In genomic region chr2:103321638-103322037, GRCm38 (mm10) we compare ENCODE assay signal across 26 mouse cellular contexts. TPM values are rescaled to one million over a fixed set of nuclear protein-coding genes. Genes with fewer than 3 reads are reported as not detected.
DNase-seq lines count a peak whose midpoint lies in the region; ATAC-seq and TF ChIP-seq lines count a peak whose summit lies in the region.
"Had no signal": no experiment of that assay in that cellular context is flagged by ENCODE, and none has a peak within 500 bp of the region (broad histone marks: within the 10 kb centered on the region; RNA-seq: fewer than 3 reads in every experiment).

No protein-coding gene starts in this region.

- peaks cover 15% of the 10 kb centered on the region for H3K4me1 ChIP-seq in liver, embryonic 11.5 days (replicated peaks; ENCODE audit: control insufficient read depth, insufficient read depth, low read length)
- H3K4me1 ChIP-seq in liver, embryonic 15.5 days (replicated peaks), result peaks cover 53% of the 10 kb centered on the region
- H3K4me1 ChIP-seq in small intestine, adult 2 months (ENCODE audit: control insufficient read depth, insufficient read depth, insufficient read length, low read length), result peaks cover 34% of the 10 kb centered on the region; the same call in 1 of the 2 replicates
- H3K4me1 ChIP-seq: forebrain, embryonic 15.5 days had no signal

- H3K4me2 ChIP-seq in liver, embryonic 11.5 days, result no peak overlapping the region
- H3K4me2 ChIP-seq in liver, embryonic 15.5 days, result 0 out of 2 replicates have a peak overlapping the region, but pooled peaks have one; percentile 5
- H3K4me2 ChIP-seq: forebrain, embryonic 15.5 days; heart, embryonic 13.5 days; hindbrain, embryonic 14.5 days had no signal

- ATAC-seq in liver, embryonic 11.5 days (replicated peaks; ENCODE audit: low FRiP score), result peak; percentile 90
- ATAC-seq in liver, embryonic 15.5 days (ENCODE audit: insufficient read depth), result peak; percentile 85
- ATAC-seq: forebrain, embryonic 15.5 days; midbrain, embryonic 16.5 days had no signal

- TF ChIP-seq CTCF in small intestine, adult 2 months (IDR thresholded peaks at IDR 0.05; ENCODE audit: extremely low read depth, insufficient read length, insufficient replicate concordance, low read depth, low read length), result no peak

- no peak overlapping the region for H3K4me3 ChIP-seq in liver, embryonic 11.5 days (ENCODE audit: low read depth, low read length)
- no peak overlapping the region for H3K4me3 ChIP-seq in liver, embryonic 15.5 days (replicated peaks)
- no peak overlapping the region for H3K4me3 ChIP-seq in small intestine, adult 2 months (ENCODE audit: low read depth, low read length)
- H3K4me3 ChIP-seq: forebrain, embryonic 15.5 days; gastrocnemius, adult 2 months; heart, embryonic 13.5 days had no signal

- no peak for TF ChIP-seq POLR2A in small intestine, adult 2 months (IDR thresholded peaks at IDR 0.05; ENCODE audit: low read depth, low read length)

- no peak overlapping the region for H3K9ac ChIP-seq in liver, embryonic 11.5 days (ENCODE audit: low read depth, low read length)
- H3K9ac ChIP-seq in liver, embryonic 15.5 days, result no peak overlapping the region
- H3K9ac ChIP-seq: forebrain, embryonic 15.5 days; heart, embryonic 13.5 days; hindbrain, embryonic 14.5 days had no signal

- no peaks in the 10 kb centered on the region for H3K36me3 ChIP-seq in liver, embryonic 11.5 days (ENCODE audit: control insufficient read depth, insufficient read depth, low read length)
- H3K36me3 ChIP-seq in liver, embryonic 15.5 days (replicated peaks), result no peaks in the 10 kb centered on the region
- H3K36me3 ChIP-seq in small intestine, adult 2 months (ENCODE audit: control insufficient read depth, insufficient read depth, low read length), result no peaks in the 10 kb centered on the region
- H3K36me3 ChIP-seq: forebrain, embryonic 15.5 days; heart, embryonic 13.5 days had no signal

- 61% methylated on average over 4 of the region's 4 CpGs for WGBS in liver, embryonic 11.5 days
- 28% methylated on average over 4 of the region's 4 CpGs for WGBS in liver, embryonic 15.5 days (ENCODE audit: insufficient replicate concordance)
- WGBS in small intestine, adult 2 months, result 29% methylated on average over 4 of the region's 4 CpGs

- DNase-seq in liver, embryonic 11.5 days (ENCODE audit: low spot score), result no peak
- no peak for DNase-seq in liver
- DNase-seq in c-Kit-positive CD71-positive TER-119-positive erythroid progenitor cells, embryonic 14.5 days (ENCODE audit: low spot score), result peak; percentile 46
- DNase-seq in frontal cortex, postnatal 25 days (ENCODE audit: low spot score in 2 of 2), result no peak
- DNase-seq in T-cell, adult 2 months (ENCODE audit: low spot score), result no peak
- no peak for DNase-seq in cerebellum, adult 9-10 months
- DNase-seq: adrenal gland, postnatal 25 days; cerebellum, adult 2 months; cerebellum, postnatal 36 days; gastrocnemius, adult 2 months; gastrocnemius, postnatal 36 days; heart, postnatal 10 days; kidney, adult 2 months; layer of hippocampus, adult 9-11 months; lung, postnatal 36 days; right cerebral cortex, postnatal 25 days; spleen, adult 18-20 months; thymus, postnatal 14 days had no signal

- no peaks in the 10 kb centered on the region for H3K9me3 ChIP-seq in liver, embryonic 11.5 days (ENCODE audit: control insufficient read depth, low read length)
- no peaks in the 10 kb centered on the region for H3K9me3 ChIP-seq in liver, embryonic 15.5 days (replicated peaks)
- H3K9me3 ChIP-seq: forebrain, embryonic 15.5 days; heart, embryonic 13.5 days had no signal

- peak overlapping the region; percentile 52; the same call in 1 of the 2 replicates for H3K27ac ChIP-seq in liver, embryonic 11.5 days (ENCODE audit: low read depth, low read length)
- peak overlapping the region; percentile 34; the same call in 1 of the 2 replicates for H3K27ac ChIP-seq in liver, embryonic 15.5 days (replicated peaks)
- peak overlapping the region; percentile 44 for H3K27ac ChIP-seq in small intestine, adult 2 months (ENCODE audit: insufficient read depth, low read depth, low read length)
- H3K27ac ChIP-seq: forebrain, embryonic 15.5 days; gastrocnemius, adult 2 months; heart, embryonic 13.5 days; hindbrain, embryonic 14.5 days; kidney, postnatal 0 days had no signal

- H3K27me3 ChIP-seq in liver, embryonic 11.5 days (replicated peaks; ENCODE audit: control insufficient read depth, insufficient read depth, low read length), result no peaks in the 10 kb centered on the region; the same call in 1 of the 2 replicates
- no peaks in the 10 kb centered on the region for H3K27me3 ChIP-seq in liver, embryonic 15.5 days
- no peaks in the 10 kb centered on the region for H3K27me3 ChIP-seq in small intestine, adult 2 months (ENCODE audit: control insufficient read depth, insufficient read depth, low read length)
- H3K27me3 ChIP-seq: forebrain, embryonic 15.5 days had no signal

RNA-seq across cellular contexts. Expression of gene Ehf, which starts 18.6 kb away (rescaled TPM):
- 0.11 and 0.26 TPM in 2 replicates for polyA plus RNA-seq in liver, embryonic 11.5 days (2014; fragmentation: Nextera tagmentation; extraction: Ambion mirVana)
- 0.20 and 0.25 TPM in 2 replicates for polyA plus RNA-seq in liver, embryonic 15.5 days (2015; fragmentation: Nextera tagmentation; extraction: Ambion mirVana)
- 24.8 and 34.2 TPM in 2 replicates for polyA plus RNA-seq in small intestine, adult 2 months (2012; rRNA removed)
- polyA plus RNA-seq: limb, embryonic 11.5 days had no signal

Comparison
In these comparisons a context has a peak if more than half of its experiments do, and no peak if none do; other contexts are left out.
1. RNA of gene Ehf, which starts 18.6 kb away (polyA plus RNA-seq): 24.8 to 34.2 TPM in small intestine, adult 2 months; 0.20 to 0.25 TPM in liver, embryonic 15.5 days and 0.11 to 0.26 TPM in liver, embryonic 11.5 days; every median in the first group is over 10 times any median in the second.
2. Peak in every context shown above with its lines, with median percentiles within 50 percentile points of each other: H3K27ac ChIP-seq.